Mouse (Mus musculus) layer of hippocampus, adult 9-10 months (tissue): ENCODE measurements around the gene Arl4a.

Experiments
- DNase-seq: peaks from one replicate; pipeline ENCODE4 v3.0.0; 2022; ENCODE audit warnings: low spot score

Arl4a gene

DNA sequence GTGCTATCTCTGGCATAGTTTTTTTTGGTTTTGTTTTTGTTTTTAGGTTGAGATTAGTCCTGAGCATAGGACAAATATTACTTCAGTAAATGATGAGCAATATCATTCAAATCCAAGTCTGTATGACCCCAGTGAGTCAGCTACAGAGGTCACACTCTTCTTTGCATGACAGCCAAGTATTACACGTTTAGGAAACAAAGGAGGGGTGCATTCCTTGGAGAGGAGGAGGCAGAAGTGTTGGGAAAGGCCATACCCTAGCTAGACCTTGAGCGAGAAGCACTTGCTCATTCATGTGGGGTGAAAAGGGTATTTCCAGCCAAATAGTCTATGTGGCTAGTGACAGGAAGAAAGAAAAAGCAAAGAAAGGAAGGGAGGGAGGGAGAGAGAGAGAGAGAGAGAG lies 28.0 kb downstream of the Arl4a start:
- no peak for DNase-seq

DNA sequence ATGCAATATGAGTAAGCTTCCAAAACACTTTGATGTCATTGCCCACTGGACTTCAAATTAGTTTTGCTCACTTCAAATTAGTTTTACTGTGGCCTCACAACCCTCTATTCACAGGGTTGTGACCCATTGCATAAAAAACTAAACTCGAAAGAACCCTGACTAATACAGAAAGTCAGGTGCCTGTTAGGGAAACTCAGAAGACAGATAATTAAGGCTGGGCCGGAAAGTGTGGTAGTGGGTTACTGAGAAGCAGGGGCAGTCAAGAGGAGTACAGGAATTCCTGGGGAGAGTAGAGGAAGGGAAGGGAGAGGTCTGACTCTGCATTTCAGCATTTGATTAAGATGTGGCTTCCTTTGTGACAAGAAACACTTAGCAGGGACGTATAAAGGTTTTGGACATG lies 29.4 kb downstream of the Arl4a start:
- DNase-seq: no peak

DNA sequence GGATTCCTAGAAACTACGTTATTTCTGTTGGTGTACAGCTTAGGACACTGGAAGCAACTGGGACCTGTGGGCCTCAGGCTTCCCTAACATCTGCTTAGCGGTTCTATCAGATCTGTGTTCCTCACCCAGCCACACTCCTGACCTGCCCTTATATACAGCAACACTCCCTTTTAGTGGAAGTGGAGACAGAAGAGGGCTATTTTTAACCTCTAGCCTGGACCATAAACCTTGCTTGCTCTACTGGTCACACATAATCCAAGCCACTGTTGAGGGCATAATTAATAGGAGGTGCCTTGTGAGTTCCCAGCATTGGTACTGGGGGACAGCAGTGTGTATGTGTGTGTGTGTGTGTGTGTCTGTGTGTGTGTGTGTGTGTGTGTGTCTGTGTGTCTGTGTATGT lies 33.1 kb downstream of the Arl4a start:
- DNase-seq: no peak

DNA sequence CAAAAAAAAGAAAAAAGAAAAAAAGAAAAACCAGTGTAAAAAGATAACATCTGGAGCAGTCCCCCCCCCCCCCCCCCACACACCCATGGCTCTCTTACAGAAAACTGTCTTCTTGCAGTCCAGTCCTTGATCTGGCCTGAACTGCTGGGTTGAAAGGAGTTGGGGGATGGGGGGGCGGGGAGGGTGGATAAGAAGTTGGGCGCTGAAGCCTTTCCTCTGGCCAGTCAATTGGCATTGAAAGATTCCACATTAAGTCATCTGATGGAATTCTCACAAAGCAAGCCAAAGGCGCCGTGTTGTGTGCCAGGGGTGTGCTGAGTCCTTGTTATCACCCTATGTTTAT lies 39.0 kb downstream of the Arl4a start:
- no peak for DNase-seq

DNA sequence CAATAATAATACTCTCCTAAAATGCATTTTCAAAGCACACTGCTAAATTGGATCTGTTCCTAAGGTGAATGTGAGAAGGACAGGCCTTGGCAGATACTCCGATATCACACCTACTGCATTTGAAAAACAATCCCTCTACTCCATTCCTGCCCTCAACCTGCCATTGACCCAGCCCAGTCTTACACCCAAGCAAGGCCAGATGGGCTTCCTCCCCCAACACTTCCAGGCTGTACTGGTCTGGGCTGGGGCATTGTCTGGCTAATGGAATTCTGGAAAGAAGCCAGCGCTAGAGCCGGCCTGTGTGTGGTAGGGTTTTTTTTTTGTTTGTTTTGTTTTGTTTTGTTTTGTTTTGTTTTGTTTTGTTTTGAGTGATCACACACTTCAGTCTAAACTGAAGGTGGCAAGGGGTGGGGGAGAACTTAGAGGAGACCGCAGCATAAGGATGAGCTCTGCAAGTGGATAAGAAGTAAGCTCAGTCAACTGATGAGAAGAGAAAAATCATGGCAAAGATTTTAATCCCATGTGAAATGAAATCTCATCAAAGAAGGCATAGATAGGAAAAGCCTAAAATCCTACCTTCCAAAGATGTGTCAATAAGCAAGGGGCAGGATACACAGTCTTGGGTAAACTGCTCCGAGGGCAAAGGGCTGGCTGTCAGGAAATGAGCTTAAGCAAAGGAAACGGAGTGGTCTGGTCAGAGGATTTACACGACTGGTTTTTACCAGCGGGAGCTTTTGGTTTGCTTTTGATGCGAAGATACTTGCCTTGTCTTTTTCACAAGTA lies 39.6 kb downstream of the Arl4a start:
- DNase-seq: no peak

DNA sequence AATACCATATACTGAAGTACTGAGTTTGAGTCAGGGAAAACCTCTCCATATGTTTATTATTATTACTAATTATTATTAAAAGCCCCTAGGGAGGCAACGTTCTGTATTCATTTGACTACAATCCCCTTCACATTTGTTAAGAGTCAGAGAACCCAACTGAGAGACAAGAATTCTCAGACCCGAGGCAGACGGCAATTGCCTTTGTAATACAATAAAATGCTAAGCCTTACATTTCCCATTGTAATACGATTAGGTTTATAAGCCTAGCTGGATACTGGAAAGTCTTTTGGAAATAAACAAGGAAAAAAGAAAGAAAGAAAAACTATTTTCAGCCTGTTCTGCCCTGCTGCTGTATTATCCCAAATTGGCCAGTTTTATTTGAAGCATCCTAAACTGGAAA lies 40.2 kb downstream of the Arl4a start:
- no peak for DNase-seq

DNA sequence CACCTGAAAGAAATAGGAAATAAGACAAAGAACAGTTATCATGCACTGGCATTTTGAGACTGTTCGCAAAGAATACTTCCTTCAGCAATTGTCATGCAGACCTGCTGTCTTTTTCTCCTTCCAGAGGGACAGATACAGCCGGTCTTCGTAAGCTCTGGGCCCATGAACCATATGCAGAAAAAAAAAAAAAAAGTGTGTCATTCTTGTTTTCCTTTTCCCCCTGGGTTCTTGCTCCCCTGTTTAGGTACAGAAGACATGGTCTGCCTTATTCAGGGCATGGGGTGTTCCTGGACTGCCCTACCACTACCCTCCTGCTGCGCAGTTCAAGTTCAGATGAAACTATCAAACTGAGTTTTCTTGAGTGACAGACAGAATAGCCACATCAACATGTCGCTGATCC lies 41.8 kb downstream of the Arl4a start:
- no peak for DNase-seq

DNA sequence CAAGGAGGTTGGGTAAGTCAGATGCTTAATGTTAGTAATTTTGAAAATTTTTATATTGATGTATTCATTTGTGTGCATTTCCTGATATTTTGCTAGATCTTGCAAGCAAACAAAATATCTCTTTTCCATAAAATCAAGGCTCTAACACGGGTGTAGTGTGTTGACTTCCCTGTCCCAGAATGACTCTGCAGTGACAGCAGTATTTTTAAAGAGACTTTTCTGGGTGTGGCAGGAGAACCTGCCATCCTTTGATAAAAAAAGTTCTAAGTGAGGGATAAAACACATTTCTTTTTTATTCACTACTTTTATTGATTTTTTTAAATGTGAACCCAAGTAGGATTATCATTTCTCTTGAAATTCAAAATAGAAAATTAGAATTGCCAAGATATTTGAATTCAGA lies 42.2 kb downstream of the Arl4a start:
- no peak for DNase-seq

DNA sequence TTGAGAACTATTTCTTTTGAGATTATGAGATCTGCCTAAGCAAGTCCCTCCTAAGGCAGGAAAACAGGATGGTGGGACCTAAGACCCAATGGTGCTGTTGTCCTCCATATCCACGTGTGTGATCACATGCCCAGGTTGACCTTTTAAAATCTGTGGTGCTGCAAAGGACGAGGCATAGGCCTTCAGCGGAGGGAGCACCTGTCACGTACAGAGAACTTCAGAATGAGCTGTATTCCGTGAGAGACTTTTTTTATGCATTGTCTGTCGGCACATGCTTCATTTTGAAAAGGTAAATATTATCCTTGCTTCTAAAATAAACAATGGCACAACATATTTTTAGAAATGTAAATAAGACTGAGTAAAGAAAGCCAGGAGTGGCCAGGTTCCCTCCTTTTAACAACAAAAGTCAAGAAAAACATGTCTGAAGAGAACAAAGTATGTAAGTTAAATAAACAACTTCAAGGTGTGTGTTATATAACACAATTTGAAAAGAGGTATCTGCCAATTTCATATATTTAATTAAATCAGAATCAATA lies 45.0 kb downstream of the Arl4a start:
- DNase-seq: no peak

DNA sequence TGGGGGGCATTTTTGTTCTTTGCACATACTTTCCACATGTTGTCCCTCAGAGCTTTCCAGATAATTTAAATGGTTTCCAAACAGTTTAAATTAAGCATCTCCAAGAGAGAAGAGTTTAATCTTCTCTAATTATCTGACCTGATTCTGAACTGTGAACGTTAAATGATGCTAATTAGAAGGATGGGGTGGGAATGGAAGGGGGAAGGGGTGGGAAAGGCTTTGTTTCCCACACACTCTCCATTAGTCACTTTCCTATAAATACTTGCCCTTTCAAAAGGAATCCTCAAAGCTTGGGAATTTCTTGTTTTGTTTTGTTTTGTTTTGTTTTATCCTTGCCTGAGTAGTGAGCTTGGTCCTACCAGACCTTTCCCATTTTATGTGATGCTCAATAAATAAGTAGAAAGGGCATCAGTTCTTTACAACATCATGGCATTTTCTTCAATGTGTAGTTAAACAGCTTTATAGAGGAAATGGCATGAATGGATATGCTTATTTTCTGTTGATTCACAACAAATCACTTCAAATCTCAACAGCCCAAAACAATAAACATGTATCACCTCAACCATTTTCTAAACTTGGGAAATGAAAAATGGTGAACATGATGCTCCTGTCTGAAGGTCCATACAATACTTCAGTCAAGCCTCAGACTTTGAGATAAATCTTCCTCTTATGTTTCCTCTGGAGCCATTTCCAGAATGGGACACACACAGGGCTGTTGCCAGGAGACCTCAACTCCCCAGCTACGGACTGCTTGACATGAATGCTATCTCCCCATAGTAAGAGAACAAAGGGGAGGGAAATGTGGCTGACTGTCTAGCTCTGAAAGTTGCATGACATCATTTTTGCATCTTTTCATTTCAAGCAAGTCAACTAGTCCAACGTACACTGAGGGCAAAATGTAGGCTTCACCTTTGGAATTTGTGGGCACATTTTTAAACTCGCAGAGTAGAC lies 46.7 kb downstream of the Arl4a start:
- no peak for DNase-seq

DNA sequence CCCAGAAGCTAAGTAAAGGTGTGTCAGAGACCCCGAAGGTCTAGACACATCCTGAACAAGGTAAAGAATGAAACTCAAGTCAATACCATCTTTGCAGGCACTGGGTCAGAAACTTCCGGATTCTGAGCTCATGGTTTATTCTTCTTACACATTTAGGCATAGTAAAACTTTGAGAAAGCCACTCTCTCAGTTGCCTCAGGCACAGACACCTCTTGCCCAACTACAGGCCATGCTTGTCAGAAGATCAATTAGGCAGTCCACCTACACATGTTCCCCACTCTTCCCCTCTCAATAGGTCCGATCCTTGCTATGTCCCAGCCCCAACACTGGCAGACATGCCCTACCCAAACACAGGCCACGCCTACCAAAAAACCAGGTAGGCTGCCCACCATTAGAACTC lies 48.7 kb downstream of the Arl4a start:
- no peak for DNase-seq

DNA sequence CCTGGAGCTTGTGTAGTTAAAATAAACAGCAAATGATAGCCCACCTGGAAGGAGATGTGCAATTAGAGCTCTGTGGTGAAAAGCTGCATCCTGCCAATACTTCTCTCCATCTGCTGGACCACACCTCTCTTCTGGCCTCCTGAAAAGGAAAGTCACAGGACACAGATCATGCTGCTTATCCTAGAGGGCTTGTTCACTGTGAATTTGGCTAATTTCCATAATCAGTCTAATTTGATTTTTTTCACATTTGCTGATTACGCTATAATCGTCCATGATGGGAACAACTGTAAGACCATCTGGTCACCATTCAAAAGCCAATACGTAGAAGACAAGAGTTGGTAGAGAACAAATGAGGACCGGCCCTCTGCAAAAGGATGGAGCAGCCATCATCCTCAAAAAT lies 50.6 kb downstream of the Arl4a start:
- DNase-seq: no peak

DNA sequence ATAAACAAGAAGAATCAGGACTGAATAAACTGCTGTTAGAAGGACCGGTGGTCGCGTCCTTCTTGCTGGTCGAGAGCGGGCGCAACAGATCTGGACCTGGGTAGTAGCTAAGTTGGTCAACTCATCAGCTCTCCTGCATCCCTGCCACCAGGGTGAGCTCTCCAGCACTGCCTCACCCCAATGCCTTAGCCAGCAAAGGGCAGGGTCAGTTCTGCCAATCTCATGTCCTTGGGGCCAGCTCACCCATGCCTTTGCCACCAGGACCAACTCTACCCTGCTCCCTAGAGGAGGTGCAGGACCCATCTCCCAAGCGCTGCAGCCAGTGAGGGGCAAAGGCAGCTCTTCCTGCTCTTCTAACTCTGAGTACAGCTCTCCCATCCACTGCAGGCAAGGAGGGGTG lies 52.2 kb downstream of the Arl4a start:
- DNase-seq: no peak

DNA sequence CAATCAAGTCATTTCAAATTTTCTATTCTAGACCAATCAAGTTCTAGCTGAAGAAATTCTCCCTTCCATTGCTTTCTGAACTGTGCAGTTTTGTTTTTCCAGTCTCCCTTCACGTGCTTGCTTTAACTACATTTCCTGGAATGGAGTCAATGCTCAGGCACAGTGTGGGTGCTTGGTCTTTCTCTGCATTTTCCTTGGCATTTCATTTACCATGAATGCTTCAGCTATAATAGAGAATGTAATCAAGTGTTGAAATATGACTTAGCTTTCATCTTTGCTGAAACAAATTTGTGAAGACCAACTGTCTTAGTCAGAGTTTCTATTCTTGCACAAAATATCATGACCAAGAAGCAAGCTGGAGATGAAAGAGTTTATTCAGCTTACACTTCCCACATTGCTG lies 58.0 kb downstream of the Arl4a start:
- no peak for DNase-seq

DNA sequence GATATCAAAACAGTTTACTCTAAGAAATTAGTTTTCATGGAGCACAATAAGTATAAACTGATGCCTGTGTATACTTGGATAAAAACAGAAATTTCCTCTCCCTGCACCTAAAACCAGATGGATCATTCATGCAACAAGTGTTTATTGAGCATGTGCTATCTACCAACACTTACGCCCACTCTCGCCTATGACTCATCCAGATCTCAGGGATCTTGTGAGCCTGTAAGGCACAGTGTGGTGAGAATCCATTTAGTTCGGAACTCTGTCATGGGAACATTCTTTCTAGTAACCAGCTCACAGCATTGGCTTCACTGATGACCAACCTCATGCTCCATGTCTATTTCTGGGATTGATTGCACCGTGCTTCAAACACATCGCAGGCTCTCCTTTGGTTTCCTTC lies 58.8 kb downstream of the Arl4a start:
- DNase-seq: peak; percentile 68

DNA sequence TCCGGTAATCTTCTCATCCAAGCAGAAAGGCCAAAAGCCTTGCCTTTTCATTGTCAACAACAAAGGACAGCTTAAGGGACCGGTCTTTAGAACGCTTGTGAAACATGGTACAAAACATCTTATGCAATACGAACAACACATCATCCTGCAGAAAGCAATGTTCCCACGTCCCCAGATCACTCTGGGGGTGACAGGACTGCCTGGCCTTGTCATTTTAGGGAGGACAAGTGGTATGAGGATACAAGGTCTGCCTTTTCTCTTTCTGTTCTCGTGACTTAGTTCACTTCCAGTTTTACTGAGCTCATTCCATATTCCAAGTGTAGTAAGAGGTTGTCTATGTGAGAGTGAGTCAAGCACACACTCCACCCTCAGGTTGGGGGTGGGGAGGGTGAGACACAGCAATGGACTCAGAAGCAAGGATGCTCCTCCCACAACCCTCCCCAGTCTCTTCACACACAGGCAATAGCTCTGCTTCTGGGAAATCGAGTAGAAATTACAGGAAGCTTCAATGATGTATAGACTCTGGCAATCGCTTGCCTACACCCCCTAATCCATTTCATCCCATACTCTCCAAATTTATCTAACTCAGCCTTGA lies 59.7 kb downstream of the Arl4a start:
- DNase-seq: no peak

DNA sequence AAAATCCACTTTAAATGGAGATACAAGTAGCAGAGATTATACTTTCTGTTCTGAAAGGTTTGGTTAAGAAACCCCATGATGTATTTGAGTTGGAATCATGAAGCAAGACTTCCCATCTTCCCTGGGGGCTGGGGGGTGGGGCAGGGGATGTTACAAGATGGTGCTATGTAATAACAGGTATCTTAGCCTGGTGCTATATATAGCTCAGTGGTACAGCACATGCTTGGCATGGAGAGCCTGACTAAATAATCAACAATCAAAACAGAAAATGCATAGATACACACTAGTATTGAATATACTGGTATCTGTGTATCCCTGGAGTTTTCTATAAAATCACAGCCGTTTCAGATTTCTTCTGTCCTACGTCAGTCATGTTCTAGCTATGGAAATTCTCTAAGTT lies 61.4 kb downstream of the Arl4a start:
- no peak for DNase-seq

DNA sequence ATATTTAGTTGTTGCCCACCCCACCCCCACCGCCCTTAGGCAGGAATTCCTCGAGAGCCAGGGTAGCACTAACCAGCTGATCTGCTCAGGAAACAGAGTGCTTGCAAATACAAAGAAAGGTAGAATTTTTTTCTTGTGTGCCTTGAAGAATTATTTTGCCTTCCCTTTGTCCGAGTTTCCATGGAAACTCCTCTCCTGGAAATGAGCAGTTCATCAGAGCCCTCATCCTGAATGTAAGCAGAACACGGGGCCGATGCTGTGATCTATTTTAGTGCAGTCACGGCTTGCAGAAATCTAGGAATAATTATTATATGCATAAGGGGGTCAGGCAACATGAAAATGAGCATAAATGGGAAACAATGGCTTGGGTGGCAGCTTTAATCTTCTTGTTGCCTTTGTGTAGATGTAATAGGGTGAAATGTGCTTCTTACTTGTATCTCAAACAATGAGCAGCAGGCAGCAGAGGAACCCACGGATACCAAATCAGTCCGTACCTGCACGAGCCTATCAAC lies 61.9 kb downstream of the Arl4a start:
- DNase-seq: no peak

DNA sequence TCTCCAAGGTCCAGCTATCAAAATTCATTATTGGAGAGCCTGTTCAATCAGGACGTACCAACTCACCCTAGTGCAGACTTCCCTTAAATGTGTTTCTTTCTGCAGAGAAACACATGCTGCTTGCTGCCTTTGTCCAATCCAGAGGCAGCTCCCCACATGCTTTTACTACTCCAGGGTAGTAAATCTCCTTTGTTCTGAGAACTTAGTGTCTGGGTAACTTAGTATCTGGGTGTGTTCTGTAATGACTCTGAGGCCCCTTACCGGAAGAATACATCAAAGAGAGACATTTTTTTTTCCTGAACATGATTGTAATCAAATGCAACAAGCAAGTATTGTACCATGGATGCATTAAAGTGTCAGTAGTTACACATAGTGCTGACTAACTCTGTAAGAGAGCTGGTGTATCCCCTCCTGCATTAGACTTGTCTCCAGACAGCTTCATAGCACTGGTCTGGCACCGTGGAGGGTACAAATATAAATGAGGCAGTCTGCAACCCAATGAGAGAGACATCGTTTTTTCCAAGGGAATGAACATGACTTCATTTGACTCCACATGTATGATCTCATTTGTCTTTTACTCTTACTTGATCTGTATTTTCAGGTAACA lies 62.7 kb downstream of the Arl4a start:
- no peak for DNase-seq

DNA sequence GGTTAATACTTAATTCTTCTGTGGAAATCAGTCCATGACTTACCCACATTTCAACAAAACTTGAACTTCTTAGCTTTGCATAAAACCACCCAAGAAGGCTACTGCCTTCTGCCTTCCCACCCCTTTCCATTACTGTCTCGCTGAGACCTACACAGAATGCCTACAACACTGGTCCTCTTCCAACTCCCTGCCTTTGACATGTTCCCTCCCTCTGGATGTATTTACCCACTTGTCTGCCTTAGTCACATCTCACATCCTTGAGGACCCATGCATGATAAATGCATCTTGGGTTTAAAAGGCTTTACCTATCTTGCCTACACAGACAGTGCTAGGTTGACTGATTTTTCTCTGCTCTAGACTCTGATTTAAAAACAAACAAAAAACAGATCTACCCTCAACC lies 63.6 kb downstream of the Arl4a start:
- DNase-seq: no peak

DNA sequence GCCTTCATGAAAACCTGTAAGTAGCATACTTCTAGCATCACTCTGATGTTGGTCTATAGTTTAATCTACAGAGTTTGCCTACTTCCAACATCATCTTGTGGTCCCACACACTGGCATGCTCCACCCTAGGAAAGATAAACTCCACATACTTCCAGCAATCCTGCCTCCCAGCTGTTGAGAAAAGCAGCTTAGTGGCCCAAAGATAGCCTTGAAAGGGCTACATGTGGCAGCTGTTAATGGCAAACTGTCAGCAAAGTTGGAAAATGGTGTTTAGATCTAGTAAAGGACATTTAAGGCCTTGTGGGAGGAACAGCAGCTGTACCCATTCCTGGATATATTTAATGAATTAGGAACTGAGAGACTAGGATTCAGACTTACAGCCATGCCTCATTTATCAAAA lies 68.3 kb downstream of the Arl4a start:
- DNase-seq: no peak

DNA sequence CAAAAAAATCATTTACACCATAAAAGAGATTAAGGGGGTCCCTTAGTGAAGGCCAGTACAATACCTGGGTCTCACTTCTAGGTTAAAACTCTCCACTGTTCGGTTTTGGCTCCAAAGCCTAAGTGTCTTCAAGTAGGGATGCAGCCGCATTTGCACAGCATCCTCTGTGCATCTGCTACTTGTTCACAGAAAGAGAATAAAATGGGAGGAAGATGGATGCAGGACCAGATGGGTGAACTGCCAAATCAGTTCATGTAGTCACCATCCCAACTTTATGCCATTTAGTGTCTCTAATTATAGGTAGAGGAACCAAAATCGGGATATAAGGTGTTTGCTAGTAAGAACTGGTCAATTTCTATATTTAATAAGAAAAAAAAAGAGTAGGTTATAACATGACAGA lies 69.7 kb downstream of the Arl4a start:
- DNase-seq: no peak
